Mouse (Mus musculus) cortical plate, adult 2 months (tissue): ENCODE measurements at regions not wholly inside any gene's neighbourhood (a gene's known extent, or its start where the extent isn't known, plus 50 kb on each side); places are given as distances from the start of the nearest gene placed in this dataset.

ENCODE experiments used
- H3K27ac ChIP-seq: fragments of 200-500 bp; 2 replicates; pipeline ENCODE4 v1.5.1; 2012; ENCODE audit warnings: low read length, control low read depth, inconsistent platforms; ENCODE audit not compliant: insufficient read depth
- H3K4me1 ChIP-seq: fragments of 200-500 bp; 2 replicates; pipeline ENCODE4 v1.6.1; 2011; ENCODE audit warnings: low read length; ENCODE audit not compliant: control insufficient read depth, insufficient read depth
- H3K4me3 ChIP-seq: fragments of 200-500 bp; 2 replicates; pipeline ENCODE4 v1.5.1; 2011; ENCODE audit warnings: mild to moderate bottlenecking, low read length, control low read depth; ENCODE audit not compliant: insufficient read depth
- CTCF ChIP-seq: fragments of 200-500 bp; IDR thresholded peaks from 2 replicates; pipeline ENCODE4 v1.5.1; 2011; ENCODE audit warnings: mild to moderate bottlenecking, control low read depth, low read length; ENCODE audit not compliant: insufficient read depth; ENCODE audit errors: extremely low read depth
- POLR2A ChIP-seq: fragments of 200-500 bp; IDR thresholded peaks from 2 replicates; pipeline ENCODE4 v1.6.1; 2011; ENCODE audit warnings: mild to moderate bottlenecking, low read length, control low read depth; ENCODE audit not compliant: insufficient read depth; ENCODE audit errors: extremely low read depth

- no peak overlapping the region for H3K27ac ChIP-seq
- H3K4me1 ChIP-seq: no peaks in the 10 kb centered on the region
- no peak overlapping the region for H3K4me3 ChIP-seq
- TF ChIP-seq CTCF (no peak), POLR2A (no peak)
These were observed 78.9 kb downstream of the Ccdc54 start for GRCm38 (mm10) chr16:50512080-50512479.

GRCm38 (mm10) chr16:50509529-50509895 is 77.3 kb upstream of the Bbx start:
- Histone ChIP-seq H3K27ac (no peak overlapping the region), H3K4me3 (no peak overlapping the region), H3K4me1 (no peaks in the 10 kb centered on the region)
- TF ChIP-seq POLR2A (no peak), CTCF (no peak)

- no peak overlapping the region for H3K4me3 ChIP-seq
- no peak overlapping the region for H3K27ac ChIP-seq
- no peak for TF ChIP-seq POLR2A
- TF ChIP-seq CTCF: no peak
- H3K4me1 ChIP-seq: no peaks in the 10 kb centered on the region
These were observed 76.7 kb upstream of the Bbx start for GRCm38 (mm10) chr16:50508673-50509528.

GRCm38 (mm10) chr16:50504619-50505018 is 72.4 kb upstream of the Bbx start:
- H3K27ac ChIP-seq: no peak overlapping the region
- H3K4me3 ChIP-seq: no peak overlapping the region
- TF ChIP-seq CTCF: no peak
- TF ChIP-seq POLR2A: no peak
- no peaks in the 10 kb centered on the region for H3K4me1 ChIP-seq

GRCm38 (mm10) chr16:50498909-50499308 is 66.7 kb upstream of the Bbx start:
- TF ChIP-seq POLR2A (no peak), CTCF (no peak)
- Histone ChIP-seq H3K4me3 (no peak overlapping the region), H3K27ac (no peak overlapping the region), H3K4me1 (no peaks in the 10 kb centered on the region)

GRCm38 (mm10) chr16:50493662-50494061 is 61.5 kb upstream of the Bbx start:
- no peak overlapping the region for H3K27ac ChIP-seq
- TF ChIP-seq CTCF: no peak
- TF ChIP-seq POLR2A: no peak
- no peak overlapping the region for H3K4me3 ChIP-seq
- H3K4me1 ChIP-seq: no peaks in the 10 kb centered on the region

- H3K4me1 ChIP-seq: no peaks in the 10 kb centered on the region
- TF ChIP-seq POLR2A: no peak
- TF ChIP-seq CTCF: no peak
- H3K4me3 ChIP-seq: no peak overlapping the region
- no peak overlapping the region for H3K27ac ChIP-seq
These were observed 57.1 kb upstream of the Bbx start for GRCm38 (mm10) chr16:50489244-50489643.

GRCm38 (mm10) chr16:50482360-50482786 is 50.2 kb upstream of the Bbx start:
- Histone ChIP-seq H3K4me3 (no peak overlapping the region), H3K27ac (no peak overlapping the region), H3K4me1 (no peaks in the 10 kb centered on the region)
- TF ChIP-seq CTCF: no peak
- no peak for TF ChIP-seq POLR2A
